Mouse (Mus musculus) fibroblast of lung, adult 2 months (primary cell): ENCODE results near the gene Slc7a4.
"Not testable (repeated sequence)": the region's sequence is repeated elsewhere in the genome, so short reads cannot be mapped to it uniquely, and the experiment has no call there.

Experiments used
- DNase-seq: peaks from one replicate; pipeline ENCODE4 v3.0.0-alpha.2; 2011; ENCODE audit warnings: low read depth

Slc7a4 gene

GRCm38 (mm10) chr16:17561751-17562208 lies 21.2 kb downstream of the Slc7a4 start, which contains the start of gene P2rx6:
TSS of gene P2rx6 (plus strand) at chr16:17561885.
- DNase-seq, result peak; percentile 87

- DNase-seq, result peak; percentile 83
Measured at GRCm38 (mm10) chr16:17561128-17561750, 21.8 kb downstream of the Slc7a4 start, which contains the start of gene Lrrc74b. TSS of gene Lrrc74b (minus strand) at chr16:17561247.

- no peak for DNase-seq
Measured at GRCm38 (mm10) chr16:17559396-17560027, 23.5 kb downstream of the Slc7a4 start.

GRCm38 (mm10) chr16:17558811-17559210 lies 24.2 kb downstream of the Slc7a4 start:
- DNase-seq, result no peak

- no peak for DNase-seq
Measured at GRCm38 (mm10) chr16:17557947-17558480, 25.0 kb downstream of the Slc7a4 start.

GRCm38 (mm10) chr16:17556907-17557306 lies 26.1 kb downstream of the Slc7a4 start:
- DNase-seq, result no peak

GRCm38 (mm10) chr16:17556180-17556579 lies 26.8 kb downstream of the Slc7a4 start:
- DNase-seq, result no peak

GRCm38 (mm10) chr16:17554702-17555101 lies 28.3 kb downstream of the Slc7a4 start:
- not testable (repeated sequence) for DNase-seq

- no peak for DNase-seq
Measured at GRCm38 (mm10) chr16:17553910-17554685, 28.9 kb downstream of the Slc7a4 start.

- no peak for DNase-seq
Measured at GRCm38 (mm10) chr16:17552837-17553236, 30.2 kb downstream of the Slc7a4 start.

- DNase-seq, result peak; percentile 80
Measured at GRCm38 (mm10) chr16:17542632-17543031, 40.4 kb downstream of the Slc7a4 start.

- DNase-seq, result no peak
Measured at GRCm38 (mm10) chr16:17536584-17536983, 46.4 kb downstream of the Slc7a4 start.

- no peak for DNase-seq
Measured at GRCm38 (mm10) chr16:17532676-17533329, 50.2 kb downstream of the Slc7a4 start.

GRCm38 (mm10) chr16:17532271-17532670 lies 50.7 kb downstream of the Slc7a4 start:
- no peak for DNase-seq

- peak; percentile 89 for DNase-seq
Measured at GRCm38 (mm10) chr16:17530640-17531288, 52.2 kb downstream of the Slc7a4 start, which contains the start of gene Thap7. TSS of gene Thap7 (minus strand) at chr16:17531136.

- DNase-seq, result no peak
Measured at GRCm38 (mm10) chr16:17529981-17530586, 52.9 kb downstream of the Slc7a4 start.

- DNase-seq, result no peak
Measured at GRCm38 (mm10) chr16:17528276-17528675, 54.7 kb downstream of the Slc7a4 start.

- DNase-seq, result no peak
Measured at GRCm38 (mm10) chr16:17527606-17528005, 55.4 kb downstream of the Slc7a4 start.

GRCm38 (mm10) chr16:17526223-17526622 lies 56.8 kb downstream of the Slc7a4 start:
- DNase-seq, result no peak

- DNase-seq, result no peak
Measured at GRCm38 (mm10) chr16:17525524-17525923, 57.5 kb downstream of the Slc7a4 start.

- no peak for DNase-seq
Measured at GRCm38 (mm10) chr16:17524156-17524555, 58.9 kb downstream of the Slc7a4 start.
